Mouse (Mus musculus) hematopoietic stem cell, adult 5-6 weeks (primary cell): ENCODE data around the gene Idh3a. TPM values are rescaled to one million over a fixed set of nuclear protein-coding genes. Genes with fewer than 3 reads are reported as not detected.
A peak's percentile ranks its signal among the peaks of the same experiment; 100 is the strongest.

Experiments used
- ATAC-seq, 2 experiments: fragments of 125-278 bp in 1 of 2; replicated peaks in 1 of 2; 2 replicates each; pipeline ENCODE4 v1.8.0; 2016 to 2017; ENCODE audit warnings: inconsistent platforms in 2 of 2, mild to moderate bottlenecking in 2 of 2, moderate number of reproducible peaks in 2 of 2, low read depth in 1 of 2, moderate TSS enrichment in 1 of 2; ENCODE audit not compliant: low FRiP score in 2 of 2, poor library complexity in 2 of 2, severe bottlenecking in 2 of 2, insufficient read depth in 1 of 2, low TSS enrichment in 1 of 2
- total RNA-seq: library from RNA; stranded (forward); fragments of 172-1452, 232-1000 nt; gene quantifications from 2 replicates; pipeline ENCODE4 v1.2.3, GENCODE M21; 2017

The Idh3a gene
- 51.1 and 77.3 TPM in 2 replicates for total RNA-seq

DNA sequence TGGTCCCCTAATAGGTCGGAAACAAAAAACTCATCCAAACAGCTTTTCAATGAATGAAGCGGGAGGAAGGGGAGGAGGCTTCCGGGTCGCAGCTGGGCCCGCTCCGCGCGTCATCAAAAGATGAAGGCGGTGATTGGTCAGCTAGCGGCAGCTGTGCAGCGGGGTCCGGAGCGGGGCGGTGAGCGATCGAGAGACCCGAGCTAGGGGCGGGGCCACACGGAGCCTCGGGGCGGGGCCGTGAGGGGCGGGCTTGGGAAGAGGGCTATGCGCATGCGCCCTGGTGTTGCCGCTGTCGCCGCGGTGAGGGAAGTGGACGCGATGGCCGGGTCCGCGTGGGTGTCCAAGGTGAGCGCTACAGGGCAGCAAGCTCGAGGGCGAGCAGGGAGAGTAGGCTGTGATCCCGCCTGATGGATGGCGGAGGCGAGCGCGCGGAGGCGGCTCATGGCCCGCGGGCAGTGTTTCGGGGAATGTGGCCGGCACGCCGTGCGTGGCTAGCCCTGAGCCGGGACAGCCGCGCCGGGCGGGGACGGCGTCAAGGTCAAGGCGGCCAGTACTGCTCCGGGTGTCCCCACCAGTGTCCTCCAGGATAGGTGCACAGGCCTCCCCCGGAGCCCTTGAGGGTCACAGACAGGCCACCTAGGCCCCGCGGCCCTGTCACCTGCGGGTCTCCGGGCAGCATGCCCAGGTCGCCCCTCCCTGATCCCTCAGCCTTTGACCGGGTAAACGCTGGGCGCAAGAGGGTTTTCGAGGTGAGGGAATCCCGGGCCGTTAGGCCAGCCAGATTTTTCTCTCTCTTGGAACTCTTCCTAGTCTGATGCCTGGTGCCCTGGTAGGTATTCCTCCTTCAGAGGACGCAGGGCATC, at the start of gene Idh3a:
Idh3a (plus strand) TSS at position 136 of the 863 bp plus-strand sequence.
- ATAC-seq = peak; percentile 100

GRCm38 (mm10) chr9:54537030-54537429, 49.1 kb upstream of the Idh3a start:
- no peak for ATAC-seq

GRCm38 (mm10) chr9:54537480-54537879, 48.7 kb upstream of the Idh3a start:
- ATAC-seq = no peak

GRCm38 (mm10) chr9:54538244-54538643, 47.9 kb upstream of the Idh3a start:
- ATAC-seq = no peak

- ATAC-seq = no peak
Measured at GRCm38 (mm10) chr9:54538684-54539083, 47.5 kb upstream of the Idh3a start, which contains the start of gene Sh2d7. Gene Sh2d7, plus strand, starts transcription at chr9:54538984.

GRCm38 (mm10) chr9:54540801-54541200, 45.3 kb upstream of the Idh3a start:
- ATAC-seq = no peak

DNA sequence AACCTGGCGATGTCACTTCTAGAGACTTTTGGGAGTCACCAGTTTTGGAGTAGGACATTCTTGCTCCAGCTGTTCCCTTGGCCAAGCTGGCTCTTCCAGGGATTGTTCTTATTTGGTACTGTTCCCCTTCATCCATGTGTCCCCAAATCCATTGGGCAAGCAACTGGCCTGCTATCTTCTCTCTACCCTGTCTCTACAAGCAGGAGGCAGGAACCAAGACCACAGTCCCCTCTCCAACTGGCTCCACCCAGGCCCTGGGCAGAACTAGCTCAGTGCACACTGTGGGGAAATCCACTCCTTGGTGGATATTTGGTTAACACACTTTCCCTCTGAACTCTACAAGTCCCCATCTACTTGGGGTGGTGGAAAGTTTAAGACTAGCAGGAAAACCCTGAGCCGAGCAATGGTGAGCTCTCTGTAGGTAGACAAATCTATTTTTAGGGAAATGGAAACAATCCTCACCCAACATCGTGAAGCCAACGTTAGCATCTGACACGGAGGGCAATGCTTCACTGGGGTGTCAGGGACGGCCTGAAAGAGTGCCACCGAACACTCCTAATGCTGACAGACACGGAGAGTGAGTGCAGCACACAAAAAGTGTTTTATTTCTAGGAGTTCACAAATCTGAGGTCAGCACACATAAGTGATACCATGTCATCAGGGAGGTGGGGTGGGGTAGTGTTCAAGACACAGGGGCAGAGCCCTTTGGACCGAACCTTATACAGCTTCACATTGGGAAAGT, 41.8 kb upstream of the Idh3a start:
- no peak for ATAC-seq

GRCm38 (mm10) chr9:54544954-54545315, 41.2 kb upstream of the Idh3a start:
- no peak for ATAC-seq

GRCm38 (mm10) chr9:54547536-54547935, 38.6 kb upstream of the Idh3a start:
- peak; percentile 61 to 65 for ATAC-seq

DNA sequence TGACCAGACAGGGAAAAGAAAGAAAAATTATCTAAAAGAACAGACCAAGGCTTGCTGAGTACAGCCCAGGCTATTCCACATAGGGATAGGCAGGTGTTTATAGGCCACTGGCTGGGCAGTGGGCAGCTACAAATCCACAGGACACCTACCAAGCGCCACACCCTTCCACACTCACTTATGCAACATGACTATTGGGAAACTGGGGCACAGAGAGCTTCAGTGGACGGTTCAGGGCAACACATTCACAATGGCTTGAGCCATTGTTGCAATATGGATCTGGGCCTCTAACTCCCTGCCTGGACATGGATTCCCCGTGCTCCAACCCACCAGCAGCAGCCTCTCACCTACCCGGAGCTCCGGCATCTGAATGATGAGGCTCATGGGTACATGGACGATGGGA, 36.7 kb upstream of the Idh3a start:
- ATAC-seq = no peak

GRCm38 (mm10) chr9:54552409-54552808, 33.7 kb upstream of the Idh3a start:
- peak; percentile 19 to 34; a peak in 1 of 4 replicates for ATAC-seq

GRCm38 (mm10) chr9:54555044-54555443, 31.1 kb upstream of the Idh3a start:
- no peak for ATAC-seq

DNA sequence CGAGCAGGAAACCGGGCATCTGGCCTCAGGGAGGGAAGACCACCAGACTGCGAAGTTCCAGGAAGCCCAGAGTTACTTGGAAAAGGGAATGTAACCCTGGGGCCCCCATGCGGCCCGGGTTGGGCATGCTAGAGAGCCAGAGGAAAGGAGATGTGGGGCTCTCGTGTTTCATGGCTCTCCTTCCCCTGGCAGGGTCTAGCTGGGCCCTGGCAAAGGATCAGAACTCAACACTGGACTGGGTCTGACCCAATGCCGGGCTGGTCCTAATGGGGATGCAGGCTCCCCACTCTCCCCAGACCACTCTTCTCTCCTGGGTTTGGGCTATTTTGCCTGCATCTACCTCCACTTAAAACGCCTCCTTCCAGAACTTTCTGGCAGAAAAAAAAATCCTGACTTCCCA, 27.4 kb upstream of the Idh3a start:
- no peak for ATAC-seq

DNA sequence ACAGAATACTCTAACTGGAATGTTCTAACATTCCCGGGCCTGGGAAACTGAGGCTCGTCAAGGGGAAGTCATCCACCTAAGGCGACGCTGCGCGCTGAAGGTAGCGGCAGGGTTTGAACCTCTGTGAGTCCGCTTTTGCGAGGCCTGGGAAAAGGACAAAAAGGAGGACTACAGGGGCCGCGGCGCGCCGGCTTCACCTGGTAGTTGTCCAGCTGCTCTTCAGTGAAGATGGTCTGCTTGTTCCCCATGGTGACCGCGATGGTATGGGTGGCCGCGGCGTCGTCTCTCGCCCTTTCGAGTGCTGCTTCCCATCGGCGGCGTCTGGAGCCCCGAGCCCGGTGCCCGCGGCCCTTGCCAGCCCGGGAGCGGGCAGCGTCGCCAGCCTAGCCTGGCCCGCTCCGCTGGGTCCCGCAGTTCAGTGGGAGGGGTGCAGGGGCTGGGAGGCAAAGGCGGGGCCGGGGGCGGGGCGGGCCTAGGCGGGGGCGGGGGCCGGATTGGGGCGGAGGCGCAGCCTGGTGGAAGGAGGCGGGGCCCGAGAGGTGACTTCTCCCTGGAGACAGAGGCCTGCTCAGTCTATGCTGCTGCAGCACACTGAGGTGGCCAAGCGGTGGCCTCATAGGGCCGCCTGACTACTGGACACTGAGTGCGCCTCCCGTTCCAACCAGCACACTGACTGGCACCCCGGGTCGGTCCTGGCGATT, 26.2 kb upstream of the Idh3a start, which contains the start of gene Cib2:
Cib2 (minus strand) TSS at position 448 of the 701 bp plus-strand sequence.
- peak; percentile 87 to 92 for ATAC-seq

GRCm38 (mm10) chr9:54560831-54561601, 25.1 kb upstream of the Idh3a start:
- no peak for ATAC-seq

DNA sequence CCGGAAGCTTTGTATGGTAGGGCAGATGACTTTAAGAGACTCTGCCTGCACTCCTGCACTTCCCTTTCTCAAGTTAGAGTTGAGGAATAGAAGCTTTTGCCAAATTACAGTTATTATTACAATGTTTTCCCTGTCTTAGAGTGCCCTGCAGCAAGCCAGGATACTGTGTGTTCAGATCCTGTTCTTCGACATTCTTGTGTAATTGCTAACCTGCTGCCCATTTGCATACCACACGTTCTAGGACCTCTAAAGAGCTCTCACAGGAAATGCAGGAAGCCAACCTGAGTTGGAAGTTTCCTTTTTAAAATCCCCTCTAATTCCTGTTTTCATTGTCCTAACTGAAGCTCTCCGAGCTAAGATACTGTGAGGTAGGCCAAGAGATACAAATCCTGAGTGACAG, 19.2 kb upstream of the Idh3a start:
- ATAC-seq = peak in 1 of 2 experiments; percentile 21; a peak in 1 of 4 replicates

- ATAC-seq = no peak
Measured at GRCm38 (mm10) chr9:54568732-54569131, 17.4 kb upstream of the Idh3a start.
